Comparison of ENCODE assay signal across 27 mouse cellular contexts in genomic region chrX:52425605-52426004, GRCm38 (mm10).
A peak's percentile ranks its signal among the peaks of the same experiment; 100 is the strongest.
DNase-seq lines count a peak whose midpoint lies in the region; ATAC-seq lines count a peak whose summit lies in the region.
"Had no signal": no experiment of that assay in that cellular context is flagged by ENCODE, and none has a peak within 500 bp of the region (broad histone marks: within the 10 kb centered on the region; RNA-seq: fewer than 3 reads in every experiment).

No protein-coding gene starts in this region.

- no peaks in the 10 kb centered on the region for H3K9me3 ChIP-seq in embryonic facial prominence, embryonic 10.5 days
- H3K9me3 ChIP-seq in liver, embryonic 11.5 days (ENCODE audit: control insufficient read depth, low read length): no peaks in the 10 kb centered on the region
- H3K9me3 ChIP-seq: heart, embryonic 12.5 days; hindbrain, embryonic 13.5 days; lung, embryonic 15.5 days; midbrain, embryonic 12.5 days; neural tube, embryonic 12.5 days had no signal

- no peak overlapping the region for H3K27ac ChIP-seq in embryonic facial prominence, embryonic 10.5 days (replicated peaks)
- no peak overlapping the region for H3K27ac ChIP-seq in liver, embryonic 11.5 days (ENCODE audit: low read depth, low read length)
- H3K27ac ChIP-seq: heart, adult 2 months; hindbrain, embryonic 13.5 days; lung, embryonic 15.5 days; midbrain, embryonic 12.5 days; neural tube, embryonic 12.5 days had no signal

- WGBS in embryonic facial prominence, embryonic 10.5 days: 73% methylated on average over 5 of the region's 5 CpGs
- 82% methylated on average over 5 of the region's 5 CpGs for WGBS in liver, embryonic 11.5 days

- H3K4me1 ChIP-seq in embryonic facial prominence, embryonic 10.5 days: no peaks in the 10 kb centered on the region
- H3K4me1 ChIP-seq in liver, embryonic 11.5 days (replicated peaks; ENCODE audit: control insufficient read depth, insufficient read depth, low read length): no peaks in the 10 kb centered on the region
- H3K4me1 ChIP-seq: heart, embryonic 12.5 days; hindbrain, embryonic 13.5 days; lung, embryonic 15.5 days; midbrain, embryonic 12.5 days; neural tube, embryonic 12.5 days had no signal

- H3K27me3 ChIP-seq in embryonic facial prominence, embryonic 10.5 days (replicated peaks; ENCODE audit: low read depth, poor library complexity, severe bottlenecking): peaks cover 7% of the 10 kb centered on the region
- no peaks in the 10 kb centered on the region; the same call in 1 of the 2 replicates for H3K27me3 ChIP-seq in liver, embryonic 11.5 days (replicated peaks; ENCODE audit: control insufficient read depth, insufficient read depth, low read length)
- H3K27me3 ChIP-seq: CH12.LX; heart, embryonic 12.5 days; hindbrain, embryonic 13.5 days; lung, embryonic 15.5 days; midbrain, embryonic 12.5 days; neural tube, embryonic 12.5 days had no signal

- H3K4me2 ChIP-seq in liver, embryonic 11.5 days: no peak overlapping the region
- H3K4me2 ChIP-seq: heart, embryonic 12.5 days; hindbrain, embryonic 13.5 days; lung, embryonic 15.5 days; midbrain, embryonic 12.5 days; neural tube, embryonic 12.5 days had no signal

- H3K4me3 ChIP-seq in embryonic facial prominence, embryonic 10.5 days: no peak overlapping the region
- H3K4me3 ChIP-seq in liver, embryonic 11.5 days (ENCODE audit: low read depth, low read length): no peak overlapping the region
- H3K4me3 ChIP-seq: heart, adult 2 months; heart, embryonic 12.5 days; hindbrain, embryonic 13.5 days; lung, embryonic 15.5 days; midbrain, embryonic 12.5 days; myocyte; neural tube, embryonic 12.5 days had no signal

- peak; percentile 1 for DNase-seq in NIH3T3 (ENCODE audit: low read depth)
- DNase-seq in embryonic facial prominence, embryonic 10.5 days (ENCODE audit: low spot score): peak; percentile 15
- peak; percentile 58 for DNase-seq in forelimb bud, embryonic 11.5 days (ENCODE audit: low read depth, low spot score)
- peak; percentile 39 for DNase-seq in mesoderm, embryonic 11.5 days (ENCODE audit: low read depth, low spot score)
- no peak for DNase-seq in right cerebral cortex, adult 2 months (ENCODE audit: low spot score in 2 of 2)
- DNase-seq in adrenal gland, postnatal 14 days: no peak
- DNase-seq in liver, embryonic 11.5 days (ENCODE audit: low spot score): no peak
- DNase-seq: adrenal gland, postnatal 25 days; B cell, adult 2 months; cerebellum, adult 11-12 months; cerebellum, adult 9-11 months; heart, adult 2 months; heart, postnatal 4 days; kidney, adult 9 months; kidney, postnatal 10 days; layer of hippocampus, postnatal 36 days; right cerebral cortex, adult 18-20 months; thymus, postnatal 4 days had no signal

- H3K9ac ChIP-seq in liver, embryonic 11.5 days (ENCODE audit: low read depth, low read length): no peak overlapping the region
- H3K9ac ChIP-seq: heart, embryonic 12.5 days; hindbrain, embryonic 13.5 days; lung, embryonic 15.5 days; midbrain, embryonic 12.5 days; neural tube, embryonic 12.5 days had no signal

- peaks cover 30% of the 10 kb centered on the region for H3K36me3 ChIP-seq in embryonic facial prominence, embryonic 10.5 days (replicated peaks)
- no peaks in the 10 kb centered on the region for H3K36me3 ChIP-seq in liver, embryonic 11.5 days (ENCODE audit: control insufficient read depth, insufficient read depth, low read length)
- H3K36me3 ChIP-seq: hindbrain, embryonic 13.5 days; lung, embryonic 15.5 days; midbrain, embryonic 12.5 days; neural tube, embryonic 12.5 days had no signal

- no peak for ATAC-seq in liver, embryonic 11.5 days (replicated peaks; ENCODE audit: low FRiP score)
- ATAC-seq: forebrain, embryonic 14.5 days; intestine, embryonic 16.5 days had no signal

Comparison
In these comparisons a context has a peak if more than half of its experiments do, and no peak if none do; other contexts are left out.
1. DNase-seq: peak in NIH3T3 (single experiment), embryonic facial prominence, embryonic 10.5 days (single experiment), forelimb bud, embryonic 11.5 days (single experiment) and mesoderm, embryonic 11.5 days (single experiment); none in right cerebral cortex, adult 2 months (0 of 2), adrenal gland, postnatal 14 days (single experiment) and liver, embryonic 11.5 days (single experiment).